In the genomic region with DNA sequence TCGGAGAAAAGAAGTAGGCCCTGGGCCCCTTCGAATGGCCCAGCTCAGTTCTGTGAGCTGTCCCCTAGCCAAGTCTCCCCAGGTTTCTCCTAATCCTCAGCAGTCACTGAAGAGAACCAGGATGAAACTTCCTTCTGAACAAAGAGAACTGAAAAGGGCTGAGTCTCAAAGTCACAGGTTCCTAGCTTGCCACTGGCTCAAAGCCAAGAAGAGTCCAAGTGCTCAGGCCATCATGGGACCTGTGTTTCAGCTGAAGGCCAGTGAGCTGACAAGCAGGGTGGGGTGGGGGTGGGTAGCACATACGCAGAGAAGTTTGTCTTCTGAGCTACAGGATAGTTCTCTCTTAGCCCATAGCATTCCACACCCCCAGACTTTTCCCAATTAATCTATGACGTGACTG, we compare ENCODE assay signal across 28 mouse cellular contexts. TPM values are rescaled to one million over a fixed set of nuclear protein-coding genes. Genes with fewer than 3 reads are reported as not detected.
DNase-seq lines count a peak whose midpoint lies in the region; ATAC-seq and TF ChIP-seq lines count a peak whose summit lies in the region.
"Had no signal": no experiment of that assay in that cellular context is flagged by ENCODE, and none has a peak within 500 bp of the region (broad histone marks: within the 10 kb centered on the region; RNA-seq: fewer than 3 reads in every experiment).

No protein-coding gene starts in this region.

- H3K4me3 ChIP-seq in heart, embryonic 11.5 days (ENCODE audit: low read depth, low read length), result no peak overlapping the region
- H3K4me3 ChIP-seq in lung, embryonic 14.5 days (ENCODE audit: low read depth, low read length), result no peak overlapping the region
- H3K4me3 ChIP-seq in lung, postnatal 0 days (ENCODE audit: low read depth, low read length), result no peak overlapping the region
- H3K4me3 ChIP-seq: embryonic facial prominence, embryonic 13.5 days; erythroblast, embryonic 14.5 days; forebrain, embryonic 12.5 days; heart, embryonic 10.5 days; layer of hippocampus, adult 2 months; limb, embryonic 10.5 days had no signal

- H3K9me3 ChIP-seq in heart, embryonic 11.5 days (replicated peaks; ENCODE audit: control insufficient read depth, low read length), result no peaks in the 10 kb centered on the region
- H3K9me3 ChIP-seq in lung, embryonic 14.5 days (ENCODE audit: low read depth, low read length), result no peaks in the 10 kb centered on the region
- no peaks in the 10 kb centered on the region for H3K9me3 ChIP-seq in lung, postnatal 0 days (ENCODE audit: low read length)
- H3K9me3 ChIP-seq: embryonic facial prominence, embryonic 13.5 days; forebrain, embryonic 12.5 days; heart, embryonic 10.5 days; limb, embryonic 10.5 days had no signal

- no peak overlapping the region for H3K4me2 ChIP-seq in heart, embryonic 11.5 days
- H3K4me2 ChIP-seq in lung, embryonic 14.5 days, result no peak overlapping the region
- no peak overlapping the region for H3K4me2 ChIP-seq in lung, postnatal 0 days (replicated peaks; ENCODE audit: low read depth, low read length)
- H3K4me2 ChIP-seq: embryonic facial prominence, embryonic 13.5 days; forebrain, embryonic 12.5 days; midbrain, embryonic 11.5 days had no signal

- TF ChIP-seq CTCF in lung, embryonic 14.5 days (IDR thresholded peaks at IDR 0.05; ENCODE audit: low read depth), result no peak
- TF ChIP-seq CTCF in lung, postnatal 0 days (IDR thresholded peaks at IDR 0.05), result no peak

- no peak for TF ChIP-seq EP300 in lung, postnatal 0 days (IDR thresholded peaks at IDR 0.05)

- no peak for ATAC-seq in heart, embryonic 11.5 days (replicated peaks; ENCODE audit: insufficient number of reproducible peaks, low FRiP score, low TSS enrichment)
- no peak for ATAC-seq in lung, embryonic 14.5 days (ENCODE audit: insufficient read depth)
- ATAC-seq in lung, postnatal 0 days, result no peak
- ATAC-seq: hindbrain, embryonic 16.5 days; intestine, embryonic 16.5 days; liver, postnatal 0 days had no signal

- H3K4me1 ChIP-seq in heart, embryonic 11.5 days (ENCODE audit: control insufficient read depth, insufficient read depth, low read length), result no peaks in the 10 kb centered on the region
- H3K4me1 ChIP-seq in lung, embryonic 14.5 days (ENCODE audit: insufficient read depth), result no peaks in the 10 kb centered on the region
- no peaks in the 10 kb centered on the region for H3K4me1 ChIP-seq in lung, postnatal 0 days (ENCODE audit: insufficient read depth, low read depth, low read length)
- H3K4me1 ChIP-seq: forebrain, embryonic 12.5 days had no signal

- no peaks in the 10 kb centered on the region for H3K27me3 ChIP-seq in heart, embryonic 11.5 days (ENCODE audit: control insufficient read depth, insufficient read depth, low read length)
- no peaks in the 10 kb centered on the region for H3K27me3 ChIP-seq in lung, embryonic 14.5 days (ENCODE audit: insufficient read depth, low read length)
- no peaks in the 10 kb centered on the region for H3K27me3 ChIP-seq in lung, postnatal 0 days (replicated peaks; ENCODE audit: insufficient read depth, low read length)
- H3K27me3 ChIP-seq: embryonic facial prominence, embryonic 13.5 days; forebrain, embryonic 12.5 days had no signal

- H3K9ac ChIP-seq in heart, embryonic 11.5 days (ENCODE audit: low read depth, low read length), result no peak overlapping the region
- no peak overlapping the region for H3K9ac ChIP-seq in lung, embryonic 14.5 days
- no peak overlapping the region for H3K9ac ChIP-seq in lung, postnatal 0 days (replicated peaks; ENCODE audit: low read depth)
- H3K9ac ChIP-seq: embryonic facial prominence, embryonic 13.5 days; forebrain, embryonic 12.5 days; liver, postnatal 0 days had no signal

- no peak overlapping the region for H3K27ac ChIP-seq in heart, embryonic 11.5 days (ENCODE audit: low read depth, low read length)
- no peak overlapping the region for H3K27ac ChIP-seq in lung, embryonic 14.5 days (ENCODE audit: low read depth)
- H3K27ac ChIP-seq in lung, postnatal 0 days (ENCODE audit: low read length), result no peak overlapping the region
- H3K27ac ChIP-seq: embryonic facial prominence, embryonic 13.5 days; forebrain, embryonic 12.5 days; heart, embryonic 10.5 days; layer of hippocampus, adult 2 months; limb, embryonic 10.5 days had no signal

- 69% methylated on average over 4 of the region's 4 CpGs for WGBS in heart, embryonic 11.5 days (ENCODE audit: insufficient replicate concordance)
- WGBS in lung, embryonic 14.5 days, result 67% methylated on average over 4 of the region's 4 CpGs
- 66% methylated on average over 4 of the region's 4 CpGs for WGBS in lung, postnatal 0 days

- peak; percentile 25 for DNase-seq in adrenal gland, postnatal 14 days
- DNase-seq in adrenal gland, adult 18-20 months (ENCODE audit: low spot score in 2 of 2), result no peak
- peak; percentile 12 for DNase-seq in heart, postnatal 4 days
- peak; percentile 11 for DNase-seq in lung, embryonic 14.5 days
- DNase-seq in lung, postnatal 0 days (ENCODE audit: low spot score), result no peak
- DNase-seq in layer of hippocampus, adult 18-20 months (ENCODE audit: low spot score in 2 of 2), result no peak
- DNase-seq in spleen, postnatal 36 days (ENCODE audit: low spot score in 2 of 2), result no peak
- DNase-seq: adrenal gland, adult 2 months; cerebellum, adult 18-20 months; cerebellum, postnatal 36 days; embryo, embryonic 11 days; gastrocnemius, postnatal 36 days; liver; liver, postnatal 0 days; lung, postnatal 14 days; right cerebral cortex, adult 18-20 months; thymus, adult 2 months; thymus, postnatal 4 days had no signal

- no peaks in the 10 kb centered on the region for H3K36me3 ChIP-seq in heart, embryonic 11.5 days (ENCODE audit: control insufficient read depth, insufficient read depth, low read length)
- no peaks in the 10 kb centered on the region for H3K36me3 ChIP-seq in lung, embryonic 14.5 days (ENCODE audit: insufficient read depth)
- H3K36me3 ChIP-seq in lung, postnatal 0 days (ENCODE audit: insufficient read depth, low read length), result no peaks in the 10 kb centered on the region
- H3K36me3 ChIP-seq: embryonic facial prominence, embryonic 13.5 days; forebrain, embryonic 12.5 days; heart, embryonic 10.5 days; limb, embryonic 10.5 days had no signal

RNA-seq across cellular contexts. Expression of gene Gpc4, which starts 36.3 kb away (rescaled TPM):
- total RNA-seq in adrenal gland, postnatal 14 days (2021), result 101 and 125 TPM in 2 replicates
- 100 to 1,000 TPM in 1 of 2 experiments, 10 to 100 TPM in 1; 78.4 to 212 TPM for total RNA-seq in adrenal gland, adult 18-20 months (2021)
- 10 to 100 TPM; 67.6 to 73.7 TPM for total RNA-seq in heart, postnatal 4 days (2021)
- polyA plus RNA-seq in heart, embryonic 11.5 days (2014; fragmentation: Nextera tagmentation; extraction: Ambion mirVana), result 37.2 and 51.9 TPM in 2 replicates
- polyA plus RNA-seq in lung, embryonic 14.5 days (2014; fragmentation: Nextera tagmentation; extraction: Ambion mirVana), result 36.2 and 36.6 TPM in 2 replicates
- polyA plus RNA-seq in lung, postnatal 0 days (2015; fragmentation: Nextera tagmentation; extraction: Ambion mirVana), result 28.3 and 32.7 TPM in 2 replicates
- total RNA-seq in layer of hippocampus, adult 18-20 months (2021), result 10 to 100 TPM; 52.4 to 54.6 TPM

Comparison
In these comparisons a context has a peak if more than half of its experiments do, and no peak if none do; other contexts are left out.
1. DNase-seq: peak in adrenal gland, postnatal 14 days (single experiment), heart, postnatal 4 days (single experiment) and lung, embryonic 14.5 days (single experiment); none in adrenal gland, adult 18-20 months (0 of 2), lung, postnatal 0 days (single experiment), layer of hippocampus, adult 18-20 months (0 of 2) and spleen, postnatal 36 days (0 of 2).